ENCODE assay signal across 8 mouse cellular contexts in genomic region chr12:101025379-101025778, GRCm38 (mm10). TPM values are rescaled to one million over a fixed set of nuclear protein-coding genes. Genes with fewer than 3 reads are reported as not detected.
A peak's percentile ranks its signal among the peaks of the same experiment; 100 is the strongest.
DNase-seq lines count a peak whose midpoint lies in the region; ATAC-seq and TF ChIP-seq lines count a peak whose summit lies in the region.

No protein-coding gene starts in this region.

- H3K4me3 ChIP-seq in embryonic facial prominence, embryonic 14.5 days (ENCODE audit: low read depth, low read length): no peak overlapping the region
- peak overlapping the region; percentile 17 for H3K4me3 ChIP-seq in small intestine, adult 2 months (ENCODE audit: low read depth, low read length)

- no peak overlapping the region for H3K27ac ChIP-seq in embryonic facial prominence, embryonic 14.5 days (replicated peaks; ENCODE audit: low read depth, low read length)
- H3K27ac ChIP-seq in small intestine, adult 2 months (ENCODE audit: insufficient read depth, low read depth, low read length): peak overlapping the region; percentile 75

- H3K36me3 ChIP-seq in embryonic facial prominence, embryonic 14.5 days (ENCODE audit: control insufficient read depth, insufficient read depth, low read length): no peaks in the 10 kb centered on the region
- peaks cover 10% of the 10 kb centered on the region for H3K36me3 ChIP-seq in small intestine, adult 2 months (ENCODE audit: control insufficient read depth, insufficient read depth, low read length)

- TF ChIP-seq POLR2A in small intestine, adult 2 months (IDR thresholded peaks at IDR 0.05; ENCODE audit: low read depth, low read length): peak; percentile 57; the same call in 1 of the 2 replicates

- DNase-seq in lung, adult 18-20 months: peak; percentile 69 to 77
- DNase-seq in lung, postnatal 14 days: no peak
- DNase-seq in embryonic facial prominence, embryonic 14.5 days (ENCODE audit: low spot score): peak; percentile 73
- peak; percentile 87 for DNase-seq in liver
- no peak for DNase-seq in left cerebral cortex, postnatal 25 days (ENCODE audit: low spot score in 2 of 2)
- no peak for DNase-seq in adipocyte (ENCODE audit: low spot score)
- DNase-seq in cerebellum, adult 9-10 months: no peak

- 57% methylated on average over 7 of the region's 7 CpGs for WGBS in embryonic facial prominence, embryonic 14.5 days
- 21% methylated on average over 7 of the region's 7 CpGs for WGBS in small intestine, adult 2 months

- ATAC-seq in embryonic facial prominence, embryonic 14.5 days (ENCODE audit: low read depth): peak; percentile 53; the same call in 1 of the 2 replicates

- H3K4me1 ChIP-seq in embryonic facial prominence, embryonic 14.5 days (ENCODE audit: control insufficient read depth, insufficient read depth, low read length): peaks cover 7% of the 10 kb centered on the region; the same call in 1 of the 2 replicates
- peaks cover 23% of the 10 kb centered on the region for H3K4me1 ChIP-seq in small intestine, adult 2 months (ENCODE audit: control insufficient read depth, insufficient read depth, insufficient read length, low read length)

- H3K9me3 ChIP-seq in embryonic facial prominence, embryonic 14.5 days (ENCODE audit: control insufficient read depth, low read length): no peaks in the 10 kb centered on the region

- intact Hi-C loops in left cerebral cortex, postnatal 25 days (cut with DNase I): loop anchor here (10.0 kb wide), 1 partner anchor 171 kb away; no protein-coding TSS in a partner anchor

- no peak for TF ChIP-seq CTCF in small intestine, adult 2 months (IDR thresholded peaks at IDR 0.05; ENCODE audit: extremely low read depth, insufficient read length, insufficient replicate concordance, low read depth, low read length)

- H3K9ac ChIP-seq in embryonic facial prominence, embryonic 14.5 days (ENCODE audit: low read depth, low read length): no peak overlapping the region

- H3K4me2 ChIP-seq in embryonic facial prominence, embryonic 14.5 days (ENCODE audit: low read depth, low read length): no peak overlapping the region

- H3K27me3 ChIP-seq in embryonic facial prominence, embryonic 14.5 days (replicated peaks; ENCODE audit: control insufficient read depth, insufficient read depth, low read length): peaks cover 36% of the 10 kb centered on the region
- no peaks in the 10 kb centered on the region for H3K27me3 ChIP-seq in small intestine, adult 2 months (ENCODE audit: control insufficient read depth, insufficient read depth, low read length)

RNA-seq across cellular contexts. Expression of gene Ccdc88c, which starts 3.5 kb away (rescaled TPM):
- 5.5 and 6.9 TPM in 2 replicates for polyA plus RNA-seq in embryonic facial prominence, embryonic 14.5 days (2014; fragmentation: Nextera tagmentation; extraction: Ambion mirVana)
- polyA plus RNA-seq in small intestine, adult 2 months (2012; rRNA removed): 10.2 and 11.7 TPM in 2 replicates
- total RNA-seq in left cerebral cortex, postnatal 25 days (2021): 10 to 100 TPM; 21.9 to 25.5 TPM

RNA-seq across cellular contexts. Expression of gene Ppp4r3a, which starts 58.1 kb away (rescaled TPM):
- 33.9 and 36.4 TPM in 2 replicates for polyA plus RNA-seq in embryonic facial prominence, embryonic 14.5 days (2014; fragmentation: Nextera tagmentation; extraction: Ambion mirVana)
- 4.7 and 9.2 TPM in 2 replicates for polyA plus RNA-seq in small intestine, adult 2 months (2012; rRNA removed)
- total RNA-seq in left cerebral cortex, postnatal 25 days (2021): 10 to 100 TPM; 39.1 to 43.4 TPM

Comparison
In these comparisons a context has a peak if more than half of its experiments do, and no peak if none do; other contexts are left out.
1. DNase-seq: peak in lung, adult 18-20 months (2 of 2), embryonic facial prominence, embryonic 14.5 days (single experiment) and liver (single experiment); none in lung, postnatal 14 days (single experiment), left cerebral cortex, postnatal 25 days (0 of 2), adipocyte (single experiment) and cerebellum, adult 9-10 months (single experiment).